Mouse (Mus musculus): ENCODE results near the gene Gm20604.

GRCm38 (mm10) chr12:102725146-102725545, 33.3 kb downstream of the Gm20604 start:
- TF ChIP-seq CTCF (conservative IDR thresholded peaks at IDR 0.05; ENCODE audit: low read length) (no peak), POU5F1 (IDR thresholded peaks at IDR 0.05; ENCODE audit: borderline replicate concordance, low read length) (no peak), NANOG (IDR thresholded peaks at IDR 0.05; ENCODE audit: borderline replicate concordance, low read length) (no peak)
